Mouse (Mus musculus) heart, adult 18-20 months (tissue): ENCODE results near the gene Depdc1b. TPM values are rescaled to one million over a fixed set of nuclear protein-coding genes. Genes with fewer than 3 reads are reported as not detected.
A peak's percentile ranks its signal among the peaks of the same experiment; 100 is the strongest.

Source experiments
- DNase-seq, 2 experiments: peaks; one replicate each; pipeline ENCODE4 v3.0.0; 2021 to 2022; ENCODE audit warnings: mixed read lengths in 1 of 2
- total RNA-seq, 2 experiments: library from RNA; stranded (reverse); gene quantifications; 2 replicates each; pipeline ENCODE4 v1.2.3; 2021

Gene Depdc1b
- total RNA-seq, 2 experiments from 2014 or later = 0.30 to 0.67 TPM

DNA sequence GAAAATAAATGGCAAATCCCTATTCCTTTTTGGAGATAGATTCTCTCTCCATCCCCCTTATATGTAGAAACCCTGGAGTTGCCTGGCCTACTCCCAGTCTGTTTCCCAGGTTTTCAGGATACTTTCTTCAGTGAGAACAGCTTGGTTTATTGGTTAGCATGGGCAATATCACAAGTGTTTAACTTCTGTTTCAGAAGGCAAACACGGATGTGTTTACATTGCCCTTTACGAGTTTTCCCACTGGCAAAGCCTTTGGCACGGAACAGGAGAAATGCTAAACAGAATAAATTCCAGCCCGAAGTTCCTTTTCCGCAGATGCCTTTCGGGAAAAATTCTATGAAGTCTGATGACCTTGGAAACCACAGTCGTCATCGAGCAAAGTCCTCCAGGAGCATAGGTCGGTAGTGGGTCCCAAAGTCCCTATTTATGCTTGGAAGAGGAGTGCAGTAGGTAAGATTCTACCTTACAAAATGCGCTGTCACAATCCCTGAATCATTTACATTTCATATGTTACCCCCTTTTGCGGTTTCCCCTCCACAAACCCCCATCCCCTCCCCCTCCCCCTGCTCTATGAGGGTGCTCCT is 132.3 kb downstream of the Depdc1b start:
- no peak for DNase-seq

DNA sequence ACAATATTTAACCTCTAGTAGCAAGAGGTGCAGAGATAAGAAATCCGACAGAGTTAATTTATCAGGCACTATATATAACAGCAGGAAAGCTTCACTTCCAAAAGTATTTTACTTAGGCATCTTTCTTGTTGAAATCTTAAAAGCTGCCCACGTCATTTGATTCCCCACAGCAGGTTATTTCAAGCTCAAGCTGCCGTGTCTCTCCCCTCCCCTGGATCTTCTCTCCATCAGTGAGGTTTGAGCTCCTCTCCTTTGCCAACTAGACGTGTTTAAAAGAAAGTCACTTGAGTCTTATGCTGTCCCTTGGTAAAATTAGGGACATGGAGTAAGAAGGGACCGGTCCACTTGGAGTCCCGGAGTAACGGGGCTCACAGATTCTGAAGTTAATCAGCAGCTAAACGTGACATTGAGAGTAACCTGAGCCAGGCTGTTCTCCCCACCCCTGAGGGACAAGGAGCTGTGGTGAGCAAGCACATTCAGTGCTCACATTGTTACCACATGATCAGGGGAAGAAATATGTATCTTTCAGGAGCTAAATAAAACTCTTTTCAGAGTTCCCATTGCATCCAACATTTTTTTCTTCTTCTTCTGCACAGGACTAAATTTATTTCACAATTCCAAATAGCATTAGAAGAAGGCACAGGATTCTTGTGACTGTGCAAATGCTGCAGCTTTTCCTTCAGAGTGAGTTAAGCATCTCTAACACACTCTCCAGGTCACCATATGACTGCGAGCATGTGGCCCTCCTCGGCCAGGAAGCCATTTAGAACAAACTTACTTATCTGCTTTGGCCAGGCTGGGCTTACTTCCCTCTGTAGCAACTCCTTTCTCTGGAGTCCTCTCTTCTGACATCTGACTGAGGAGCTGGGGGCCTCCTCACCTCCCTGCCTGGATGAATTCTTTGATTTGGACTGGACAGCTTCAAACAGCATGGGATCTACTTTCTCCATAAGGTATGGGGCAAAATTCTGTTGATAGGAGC is 133.3 kb downstream of the Depdc1b start, which contains the start of gene Pde4d:
Gene Pde4d (plus strand): TSS at position 833 of the 982 bp plus-strand sequence.
- DNase-seq = peak; percentile 46 to 51

DNA sequence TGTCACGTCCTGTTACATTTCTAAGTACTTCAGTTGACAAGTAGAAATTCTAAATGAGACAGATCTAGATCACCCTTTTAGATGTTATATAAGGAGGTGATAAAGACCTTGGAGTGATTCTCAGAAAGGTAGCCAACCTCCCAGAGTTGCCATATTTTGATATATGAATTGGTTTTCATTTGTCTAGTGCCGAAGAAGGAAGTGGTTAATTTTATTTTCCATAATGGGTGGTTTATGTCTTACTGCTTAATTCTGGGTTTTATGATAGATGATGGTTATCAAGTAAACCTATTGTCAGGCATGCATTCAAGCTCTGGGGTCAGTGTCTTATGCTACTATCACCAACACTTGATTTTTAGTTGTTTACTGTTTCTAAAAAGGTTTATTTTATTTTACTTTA is 135.0 kb downstream of the Depdc1b start:
- no peak for DNase-seq

DNA sequence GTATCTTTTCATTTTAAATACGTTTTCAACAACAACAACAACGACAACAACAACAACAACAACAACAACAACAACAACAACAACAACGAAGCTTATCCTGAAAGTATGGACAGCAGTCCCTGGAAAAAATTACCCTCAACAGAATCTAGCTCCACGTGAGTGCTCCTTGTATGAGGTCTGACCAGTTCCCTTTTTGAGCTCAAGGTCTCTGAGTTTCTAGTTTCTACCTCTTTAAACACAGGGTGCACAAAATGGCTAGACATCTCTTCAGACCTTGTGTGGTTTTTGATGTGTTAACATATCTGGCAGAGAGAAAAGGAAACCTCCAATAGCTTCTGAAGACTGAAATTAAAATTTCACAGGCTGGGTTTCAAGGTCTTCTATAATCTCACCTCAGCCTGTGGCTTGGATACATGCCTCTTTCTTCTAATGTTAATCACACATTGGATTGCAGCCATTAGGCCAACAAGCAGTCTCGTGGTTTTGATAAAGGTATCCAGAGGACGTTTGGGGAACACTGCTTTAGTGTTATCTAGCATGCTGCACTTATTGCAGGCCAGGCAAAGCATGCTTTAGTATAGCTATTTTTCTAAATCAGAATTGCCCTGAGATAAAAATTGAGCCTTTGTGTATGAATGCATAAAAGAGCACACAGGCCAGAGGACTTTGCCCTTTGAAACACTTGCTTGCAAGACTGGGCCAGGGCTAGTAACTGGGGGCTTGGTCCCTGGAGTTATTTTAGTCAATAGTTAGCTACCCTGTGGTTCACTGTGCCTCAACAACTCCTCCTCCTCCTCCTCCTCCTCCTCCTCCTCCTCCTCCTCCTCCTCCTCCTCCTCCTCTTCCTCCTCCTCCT is 137.2 kb downstream of the Depdc1b start:
- peak; percentile 65 to 67 for DNase-seq

Other genes starting within 250 kb of the Depdc1b start
- 10 to 100 TPM; 25.8 to 30.4 TPM for gene Ndufaf2, start 157.7 kb upstream of the Depdc1b start, total RNA-seq
- gene Ercc8, start 157.6 kb upstream of the Depdc1b start, total RNA-seq = 1 to 10 TPM; 4.9 to 6.1 TPM
- gene Elovl7, start 101.9 kb upstream of the Depdc1b start, total RNA-seq = under 1 TPM; 0.15 to 0.26 TPM
- 10 to 100 TPM; 35.4 to 40.4 TPM for gene Pde4d, start 133.6 kb downstream of the Depdc1b start, total RNA-seq